Mouse (Mus musculus) heart, postnatal 4 days (tissue): ENCODE measurements around the gene Ciart. TPM values are rescaled to one million over a fixed set of nuclear protein-coding genes. Genes with fewer than 3 reads are reported as not detected.
"Not testable (repeated sequence)": the region's sequence is repeated elsewhere in the genome, so short reads cannot be mapped to it uniquely, and the experiment has no call there.

Source experiments
- DNase-seq: peaks from one replicate; pipeline ENCODE4 v3.0.0; 2021
- total RNA-seq, 2 experiments: library from RNA; stranded (reverse); gene quantifications; 2 replicates each; pipeline ENCODE4 v1.2.3; 2021

The Ciart gene
- total RNA-seq, 2 experiments from 2014 or later = 1.7 to 2.0 TPM

- no peak for DNase-seq
These were observed 17.0 kb downstream of the Ciart start for GRCm38 (mm10) chr3:95865050-95865449.

- no peak for DNase-seq
These were observed 18.5 kb downstream of the Ciart start for GRCm38 (mm10) chr3:95863578-95863977.

- peak; percentile 87 for DNase-seq
These were observed 20.3 kb downstream of the Ciart start for GRCm38 (mm10) chr3:95861796-95862195.

GRCm38 (mm10) chr3:95861216-95861615 lies 20.8 kb downstream of the Ciart start:
- peak; percentile 22 for DNase-seq

- DNase-seq = no peak
These were observed 21.7 kb downstream of the Ciart start for GRCm38 (mm10) chr3:95860323-95860722.

GRCm38 (mm10) chr3:95858278-95858677 lies 23.8 kb downstream of the Ciart start:
- not testable (repeated sequence) for DNase-seq

GRCm38 (mm10) chr3:95857050-95857449 lies 25.0 kb downstream of the Ciart start:
- DNase-seq = not testable (repeated sequence)

- no peak for DNase-seq
These were observed 25.9 kb downstream of the Ciart start for GRCm38 (mm10) chr3:95856115-95856514.

GRCm38 (mm10) chr3:95855502-95856089 lies 26.5 kb downstream of the Ciart start, which contains the start of gene Prpf3:
Gene Prpf3 (minus strand): TSS chr3:95855885.
- peak; percentile 96 for DNase-seq

GRCm38 (mm10) chr3:95851317-95851716 lies 30.7 kb downstream of the Ciart start:
- DNase-seq = no peak

- DNase-seq = no peak
These were observed 31.4 kb downstream of the Ciart start for GRCm38 (mm10) chr3:95850611-95851010.

GRCm38 (mm10) chr3:95842503-95843214 lies 39.4 kb downstream of the Ciart start:
- no peak for DNase-seq

- no peak for DNase-seq
These were observed 42.8 kb downstream of the Ciart start for GRCm38 (mm10) chr3:95839250-95839649.

GRCm38 (mm10) chr3:95829053-95829452 lies 53.0 kb downstream of the Ciart start:
- no peak for DNase-seq

Other genes with a start within 250 kb of the Ciart start
- 100 to 1,000 TPM; 112 to 115 TPM for gene Mcl1, start 223.5 kb downstream of the Ciart start, total RNA-seq
- 10 to 100 TPM; 13.5 to 14.6 TPM for gene Adamtsl4, start 194.3 kb downstream of the Ciart start, total RNA-seq
- gene Ecm1, start 142.7 kb downstream of the Ciart start, total RNA-seq = 10 to 100 TPM; 41.3 to 43.8 TPM
- 10 to 100 TPM; 31.1 to 36.1 TPM for gene Tars2, start 122.0 kb downstream of the Ciart start, total RNA-seq
- gene Rprd2, start 63.4 kb downstream of the Ciart start, total RNA-seq = 10 to 100 TPM; 50.9 to 53.6 TPM
- gene Prpf3, start 26.4 kb downstream of the Ciart start, total RNA-seq = 10 to 100 TPM; 28.3 to 30.5 TPM
- 100 to 1,000 TPM; 250 TPM for gene Mrps21, start 10.7 kb downstream of the Ciart start, total RNA-seq
- 10 to 100 TPM; 19.6 to 25.3 TPM for gene BC028528, start 9.8 kb upstream of the Ciart start, total RNA-seq
- gene Aph1a, start 11.7 kb upstream of the Ciart start, total RNA-seq = 100 to 1,000 TPM; 150 to 162 TPM
- gene Car14, start 22.4 kb upstream of the Ciart start, total RNA-seq = 10 to 100 TPM; 87.3 to 91.0 TPM
- gene Anp32e, start 47.0 kb upstream of the Ciart start, total RNA-seq = 100 to 1,000 TPM; 172 to 180 TPM
- gene Plekho1, start 113.8 kb upstream of the Ciart start, total RNA-seq = 100 to 1,000 TPM; 141 to 164 TPM
- 10 to 100 TPM; 33.7 to 34.5 TPM for gene Vps45, start 176.2 kb upstream of the Ciart start, total RNA-seq
- 10 to 100 TPM; 45.7 to 47.4 TPM for gene Otud7b, start 222.3 kb upstream of the Ciart start, total RNA-seq